Mouse (Mus musculus) ES-E14 (cell line): ENCODE results near the gene Treml4. TPM values are rescaled to one million over a fixed set of nuclear protein-coding genes. Genes with fewer than 3 reads are reported as not detected.

Experiments used
- DNase-seq: peaks from one replicate; pipeline ENCODE4 v3.0.0-alpha.2; 2013; ENCODE audit warnings: low read depth, low spot score
- H3K27ac ChIP-seq: 2 replicates; pipeline ENCODE4 v1.5.1; 2012; ENCODE audit warnings: low read depth, mild to moderate bottlenecking, low read length, moderate library complexity, mixed read lengths; ENCODE audit not compliant: poor library complexity, insufficient read depth, severe bottlenecking
- H3K36me3 ChIP-seq: 2 replicates; pipeline ENCODE4 v1.6.1; 2012; ENCODE audit warnings: mild to moderate bottlenecking, low read length, moderate library complexity, mixed read lengths; ENCODE audit not compliant: control insufficient read depth, poor library complexity, insufficient read depth, severe bottlenecking
- H3K4me1 ChIP-seq, 2 experiments: fragments of 150-350 bp in 1 of 2; sonication (generic) in 1 of 2; 2 replicates each; pipeline ENCODE4 v1.6.1; 2012; ENCODE audit warnings: low read length in 2 of 2, mild to moderate bottlenecking in 1 of 2, mixed read lengths in 1 of 2; ENCODE audit not compliant: control insufficient read depth in 2 of 2, insufficient read depth in 2 of 2, poor library complexity in 1 of 2
- H3K4me3 ChIP-seq, 2 experiments: fragments of 150-350 bp in 1 of 2; sonication (generic) in 1 of 2; 2 replicates each; pipeline ENCODE4 v1.5.1; 2012; ENCODE audit warnings: low read length in 2 of 2, low read depth in 1 of 2, mild to moderate bottlenecking in 1 of 2, mixed read lengths in 1 of 2; ENCODE audit not compliant: insufficient read depth in 1 of 2, poor library complexity in 1 of 2, severe bottlenecking in 1 of 2
- H3K9ac ChIP-seq: 2 replicates; pipeline ENCODE4 v1.6.1; 2012; ENCODE audit warnings: low read depth, mild to moderate bottlenecking, low read length, mixed read lengths; ENCODE audit not compliant: poor library complexity, insufficient read depth, severe bottlenecking
- H3K9me3 ChIP-seq: fragments of 150-350 bp; sonication (generic); 2 replicates; pipeline ENCODE4 v1.6.1; 2012; ENCODE audit warnings: low read depth, mild to moderate bottlenecking, low read length; ENCODE audit not compliant: control insufficient read depth, insufficient read depth
- CHD2 ChIP-seq: IDR thresholded peaks from 2 replicates; pipeline ENCODE4 v1.6.1; 2014; ENCODE audit warnings: mild to moderate bottlenecking, low read depth, low read length, inconsistent platforms
- HCFC1 ChIP-seq: IDR thresholded peaks from 2 replicates; pipeline ENCODE4 v1.6.1; 2012; ENCODE audit warnings: low read length, inconsistent platforms, borderline replicate concordance; ENCODE audit not compliant: insufficient read depth
- MAFK ChIP-seq: IDR thresholded peaks from 2 replicates; pipeline ENCODE4 v1.6.1; 2014; ENCODE audit warnings: mild to moderate bottlenecking, low read depth, low read length, inconsistent platforms; ENCODE audit not compliant: insufficient read depth
- ZC3H11A ChIP-seq: IDR thresholded peaks from 2 replicates; pipeline ENCODE4 v1.6.1; 2012; ENCODE audit warnings: low read depth, mild to moderate bottlenecking, inconsistent platforms, low read length, borderline replicate concordance
- ZNF384 ChIP-seq: IDR thresholded peaks from 2 replicates; pipeline ENCODE4 v1.6.1; 2012; ENCODE audit warnings: low read depth, low read length, inconsistent platforms
- in situ Hi-C, 2 experiments: fragments of 600-800 bp; cut with MboI; formaldehyde crosslinking; loops; one replicate each; pipeline ENCODE4 v1.15.1; 2025; ENCODE audit warnings: low sequenced_read_pairs in 2 of 2, inconsistent platforms in 1 of 2; ENCODE audit not compliant: unreplicated experiment in 2 of 2
- total RNA-seq: library from RNA; depleted of rRNA; stranded (reverse); fragments of 300-350 nt; gene quantifications from 2 replicates; pipeline ENCODE4 v1.2.3, GENCODE M21; 2012

Treml4 gene
- total RNA-seq, 1 experiment = 0.22 TPM

DNA sequence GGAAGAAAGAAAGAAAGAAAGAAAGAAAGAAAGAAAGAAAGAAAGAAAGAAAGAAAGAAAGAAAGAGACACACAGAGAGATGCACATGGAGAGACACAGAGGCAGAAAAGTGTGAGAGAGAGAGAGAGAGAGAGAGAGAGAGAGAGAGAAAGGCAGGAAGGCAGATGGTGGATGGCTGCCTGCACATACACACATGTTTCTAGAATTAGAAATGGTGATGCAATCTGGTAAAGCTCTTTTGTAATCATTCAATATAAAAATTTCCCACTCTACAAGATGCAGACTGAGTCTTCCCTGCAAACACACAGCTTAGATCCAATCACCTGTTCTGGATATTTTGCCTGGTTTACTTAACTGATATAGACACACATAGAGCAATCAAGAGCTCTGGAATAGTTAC lies 15.1 kb upstream of the Treml4 start:
- Histone ChIP-seq H3K9me3 (no peaks in the 10 kb centered on the region), H3K36me3 (no peaks in the 10 kb centered on the region), H3K27ac (no peak overlapping the region), H3K4me3 (no peak overlapping the region), H3K9ac (no peak overlapping the region), H3K4me1 (no peaks in the 10 kb centered on the region)
- TF ChIP-seq MAFK (no peak), HCFC1 (no peak), ZNF384 (no peak), ZC3H11A (no peak)
- in situ Hi-C loops = no loop called here
- DNase-seq = no peak

DNA sequence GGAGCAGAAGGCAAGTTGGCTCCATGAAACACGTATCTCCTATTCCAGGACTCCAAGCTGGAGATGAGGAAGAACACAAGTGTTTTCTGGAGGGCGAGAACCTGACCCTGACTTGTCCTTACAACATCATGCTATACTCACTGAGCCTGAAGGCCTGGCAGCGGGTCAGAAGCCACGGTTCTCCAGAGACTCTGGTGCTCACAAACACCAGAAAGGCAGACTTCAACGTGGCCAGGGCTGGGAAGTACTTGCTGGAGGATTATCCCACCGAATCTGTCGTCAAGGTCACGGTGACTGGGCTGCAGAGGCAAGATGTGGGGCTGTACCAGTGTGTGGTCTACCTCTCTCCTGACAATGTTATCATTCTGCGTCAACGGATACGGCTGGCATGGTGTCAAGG lies 14.6 kb upstream of the Treml4 start:
- DNase-seq = no peak
- in situ Hi-C loops = no loop called here
- Histone ChIP-seq H3K9ac (no peak overlapping the region), H3K27ac (no peak overlapping the region), H3K36me3 (no peaks in the 10 kb centered on the region), H3K4me3 (no peak overlapping the region), H3K9me3 (no peaks in the 10 kb centered on the region), H3K4me1 (no peaks in the 10 kb centered on the region)
- TF ChIP-seq ZNF384 = no peak
- no peak for TF ChIP-seq MAFK
- no peak for TF ChIP-seq HCFC1

DNA sequence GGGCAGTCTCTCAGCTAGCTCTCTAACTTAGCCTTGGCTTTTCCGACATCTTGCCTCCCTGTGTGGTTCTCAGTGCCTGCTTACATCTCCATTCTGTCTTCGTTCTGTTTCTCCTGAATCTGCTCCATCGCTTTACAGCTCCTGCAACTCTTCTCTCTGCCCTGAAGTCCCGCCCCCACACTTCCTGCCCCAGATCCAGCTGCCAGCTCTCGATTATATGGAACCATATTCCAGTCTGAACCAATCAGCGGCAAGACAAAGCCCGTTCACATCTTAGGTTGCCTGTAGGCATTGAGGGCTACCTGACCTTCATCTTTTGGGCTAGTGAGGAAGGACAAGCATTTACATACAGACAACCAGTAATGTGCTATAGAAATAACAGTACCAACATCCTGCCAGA lies 13.5 kb upstream of the Treml4 start:
- no peak overlapping the region for H3K27ac ChIP-seq
- DNase-seq = no peak
- no peaks in the 10 kb centered on the region for H3K36me3 ChIP-seq
- H3K4me1 ChIP-seq = no peaks in the 10 kb centered on the region
- no peak overlapping the region for H3K9ac ChIP-seq
- no peaks in the 10 kb centered on the region for H3K9me3 ChIP-seq
- in situ Hi-C loops = no loop called here
- TF ChIP-seq ZNF384 = no peak
- no peak for TF ChIP-seq HCFC1
- no peak for TF ChIP-seq ZC3H11A
- no peak for TF ChIP-seq MAFK
- no peak for TF ChIP-seq CHD2
- no peak overlapping the region for H3K4me3 ChIP-seq

DNA sequence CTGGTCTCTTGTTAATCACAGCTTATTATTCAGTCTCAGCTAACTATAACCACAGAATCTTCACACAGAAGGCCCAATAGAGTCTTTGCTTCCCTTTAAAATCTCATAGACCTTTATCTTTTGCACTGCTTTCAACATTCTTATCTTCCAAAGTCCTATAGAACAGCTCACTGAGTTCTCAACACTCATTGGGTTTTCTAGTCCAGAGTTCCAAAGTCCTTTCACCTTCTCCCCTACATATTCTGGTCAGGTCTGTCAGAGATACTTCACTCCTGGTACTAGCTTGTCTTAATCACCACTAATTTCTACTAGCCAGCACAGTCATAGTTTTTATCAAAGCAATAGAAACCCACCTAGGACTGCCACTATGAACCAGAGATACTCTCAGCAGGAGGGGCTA lies 7.5 kb upstream of the Treml4 start:
- Histone ChIP-seq H3K9me3 (no peaks in the 10 kb centered on the region), H3K4me1 (no peaks in the 10 kb centered on the region), H3K27ac (no peak overlapping the region), H3K9ac (no peak overlapping the region), H3K36me3 (no peaks in the 10 kb centered on the region), H3K4me3 (no peak overlapping the region)
- DNase-seq = no peak
- in situ Hi-C loops = no loop called here
- TF ChIP-seq MAFK (no peak), ZNF384 (no peak), ZC3H11A (no peak), CHD2 (no peak), HCFC1 (no peak)

DNA sequence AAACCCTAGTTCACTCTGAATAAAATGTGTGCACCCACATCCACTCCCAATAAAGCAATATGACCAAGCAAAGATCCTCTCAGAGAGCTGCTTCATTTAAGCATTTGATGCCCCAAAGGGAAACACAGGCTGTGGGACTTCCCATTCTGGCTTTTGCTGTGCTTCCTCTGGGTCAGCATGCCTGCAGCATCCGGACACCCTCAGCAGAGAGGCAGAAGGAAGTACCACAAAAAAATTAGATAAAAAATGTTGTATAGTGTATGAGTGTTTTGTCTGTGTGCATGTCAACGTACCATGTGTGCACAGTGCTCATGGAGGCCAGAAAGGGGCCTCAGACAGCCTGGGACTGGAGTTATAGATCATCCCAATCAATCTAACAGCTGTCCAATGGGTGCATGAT lies 2.2 kb upstream of the Treml4 start:
- Histone ChIP-seq H3K9ac (no peak overlapping the region), H3K4me3 (no peak overlapping the region), H3K4me1 (no peaks in the 10 kb centered on the region), H3K36me3 (no peaks in the 10 kb centered on the region), H3K27ac (peak overlapping the region; percentile 10; the same call in 1 of the 2 replicates), H3K9me3 (no peaks in the 10 kb centered on the region)
- in situ Hi-C loops = no loop called here
- TF ChIP-seq CHD2 = no peak
- TF ChIP-seq ZNF384 = no peak
- TF ChIP-seq ZC3H11A = no peak
- no peak for TF ChIP-seq MAFK
- DNase-seq = no peak
